Mouse (Mus musculus): ENCODE measurements at regions not wholly inside any gene's neighbourhood (a gene's known extent, or its start where the extent isn't known, plus 50 kb on each side); places are given as distances from the start of the nearest gene placed in this dataset.

DNA sequence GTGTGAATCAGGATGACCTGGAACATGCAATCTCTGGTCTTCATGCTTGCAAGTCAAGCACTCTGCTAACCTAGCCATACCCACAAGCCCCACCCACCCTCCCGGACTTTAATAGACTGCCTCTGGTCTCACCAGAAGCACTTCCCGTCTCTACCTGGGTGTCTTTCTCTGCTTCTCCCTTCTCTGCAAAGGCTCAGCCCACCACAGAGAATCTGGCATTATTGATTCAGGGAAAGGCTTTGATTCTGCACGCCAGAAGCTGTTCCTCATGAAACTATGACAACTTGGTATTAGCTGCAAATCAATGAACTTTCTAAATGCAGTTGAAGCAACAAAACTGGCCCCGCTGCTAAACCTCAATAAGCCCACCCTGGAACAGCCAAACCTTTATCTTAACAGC, 66.1 kb upstream of the Auts2 start:
- WGBS: 69% methylated on average over 4 of the region's 4 CpGs

DNA sequence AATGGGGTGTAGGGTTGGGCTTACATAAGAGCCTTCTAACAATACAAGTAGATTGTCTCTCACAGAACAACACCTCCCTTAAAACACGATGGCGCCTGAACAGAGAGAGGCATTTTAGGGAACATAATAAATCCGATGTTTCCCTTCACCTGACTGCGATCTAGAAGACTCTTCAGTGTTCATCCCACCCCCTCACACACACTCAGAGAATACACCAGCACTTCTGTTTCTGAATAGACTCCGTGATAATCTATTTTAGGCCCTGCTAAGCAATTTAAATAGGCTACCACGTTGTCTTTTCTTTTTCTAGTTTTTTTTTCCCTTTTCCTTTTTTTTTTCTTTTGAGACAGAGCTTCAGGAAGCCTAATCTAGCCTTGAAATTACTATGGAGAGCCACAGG, 63.1 kb upstream of the Auts2 start:
- H3K36me3 ChIP-seq: no peaks in the 10 kb centered on the region
- peaks cover 5% of the 10 kb centered on the region; the same call in 1 of the 2 replicates for H3K4me1 ChIP-seq (replicated peaks)
- H3K27me3 ChIP-seq: 0 out of 2 replicates have a peak, but pooled peaks cover 4% of the 10 kb centered on the region
- H3K27ac ChIP-seq (replicated peaks): no peak overlapping the region
- H3K4me3 ChIP-seq: no peak overlapping the region
- WGBS: 44% methylated on average over 6 of the region's 6 CpGs
- no peak overlapping the region for H3K4me2 ChIP-seq
- no peaks in the 10 kb centered on the region for H3K9me3 ChIP-seq
- H3K9ac ChIP-seq: no peak overlapping the region
- ATAC-seq (ENCODE audit: low FRiP score, low read depth): no peak

More for the DNA sequence above, 66.1 kb upstream of the Auts2 start:
- H3K4me3 ChIP-seq: no peak overlapping the region
- H3K4me1 ChIP-seq (replicated peaks): peaks cover 5% of the 10 kb centered on the region; the same call in 1 of the 2 replicates
- H3K27me3 ChIP-seq: 0 out of 2 replicates have a peak, but pooled peaks cover 4% of the 10 kb centered on the region
- H3K4me2 ChIP-seq: no peak overlapping the region
- H3K9me3 ChIP-seq: no peaks in the 10 kb centered on the region
- H3K36me3 ChIP-seq: no peaks in the 10 kb centered on the region
- H3K9ac ChIP-seq: no peak overlapping the region
- no peak overlapping the region for H3K27ac ChIP-seq (replicated peaks)
- no peak for ATAC-seq (ENCODE audit: low FRiP score, low read depth)

DNA sequence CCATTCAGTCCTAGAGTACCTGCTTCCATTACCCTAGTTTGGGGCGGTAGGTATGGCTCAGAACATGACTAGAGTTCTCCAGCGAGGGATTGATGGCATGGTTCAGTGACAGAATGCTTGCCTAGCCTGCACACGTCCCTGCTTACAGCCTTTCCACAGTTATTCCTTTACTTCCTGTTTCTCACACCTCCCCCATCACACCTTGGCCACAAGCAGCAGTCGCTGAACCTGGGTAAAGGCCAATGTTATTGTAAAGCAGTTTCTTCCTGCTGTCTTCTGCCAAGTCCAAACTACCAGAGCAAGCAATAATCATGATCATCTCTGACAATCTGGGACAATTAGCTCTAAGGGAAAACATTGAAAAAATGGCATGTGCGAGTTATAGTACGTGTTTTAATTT, 51.7 kb upstream of the Auts2 start:
- no peak overlapping the region for H3K4me2 ChIP-seq
- no peak overlapping the region for H3K27ac ChIP-seq (replicated peaks)
- WGBS: 65% methylated on average over 6 of the region's 6 CpGs

More for the DNA sequence above, 51.7 kb upstream of the Auts2 start:
- H3K4me3 ChIP-seq: no peak overlapping the region
- H3K27me3 ChIP-seq: no peaks in the 10 kb centered on the region
- no peak for ATAC-seq (ENCODE audit: low FRiP score, low read depth)
- H3K36me3 ChIP-seq: no peaks in the 10 kb centered on the region
- no peaks in the 10 kb centered on the region for H3K9me3 ChIP-seq
- no peak overlapping the region for H3K9ac ChIP-seq
- H3K4me1 ChIP-seq (replicated peaks): no peaks in the 10 kb centered on the region; the same call in 1 of the 2 replicates

Measured in hindbrain, embryonic 15.5 days (tissue).